Mouse (Mus musculus) hindbrain, postnatal 0 days (tissue): Measurements from ENCODE around the gene Epb41l2. TPM values are rescaled to one million over a fixed set of nuclear protein-coding genes. Genes with fewer than 3 reads are reported as not detected.
A peak's percentile ranks its signal among the peaks of the same experiment; 100 is the strongest.

Experiments used
- ATAC-seq: fragments of 200-750 bp; cut with Nextera tagmentation; 2 replicates; pipeline ENCODE4 v1.8.0; 2017; ENCODE audit warnings: mild to moderate bottlenecking, moderate TSS enrichment, moderate library complexity
- DNase-seq: peaks from one replicate; pipeline ENCODE4 v3.0.0-alpha.2; 2015; ENCODE audit warnings: low spot score
- H3K27ac ChIP-seq: fragments of 300-500 bp; sonication (generic); 2 replicates; pipeline ENCODE4 v1.5.1; 2014; ENCODE audit warnings: mild to moderate bottlenecking
- H3K27me3 ChIP-seq: fragments of 300-500 bp; sonication (generic); 2 replicates; pipeline ENCODE4 v1.6.1; 2014; ENCODE audit warnings: low read length, mixed read lengths; ENCODE audit not compliant: insufficient read depth
- H3K36me3 ChIP-seq: fragments of 300-500 bp; sonication (generic); 2 replicates; pipeline ENCODE4 v1.6.1; 2014; ENCODE audit warnings: low read length, mixed read lengths; ENCODE audit not compliant: insufficient read depth
- H3K4me1 ChIP-seq: fragments of 300-500 bp; sonication (generic); 2 replicates; pipeline ENCODE4 v1.6.1; 2014; ENCODE audit warnings: antibody characterized with exemption, low read length, mixed read lengths; ENCODE audit not compliant: insufficient read depth
- H3K4me2 ChIP-seq: fragments of 300-500 bp; sonication (generic); 2 replicates; pipeline ENCODE4 v1.6.1; 2014; ENCODE audit warnings: low read depth, mild to moderate bottlenecking, low read length, moderate library complexity, mixed read lengths
- H3K4me3 ChIP-seq: fragments of 300-500 bp; sonication (generic); 2 replicates; pipeline ENCODE4 v1.5.1; 2014; ENCODE audit warnings: low read length
- H3K9ac ChIP-seq: fragments of 300-500 bp; sonication (generic); replicated peaks from 2 replicates; pipeline ENCODE4 v1.6.1; 2014; ENCODE audit warnings: mild to moderate bottlenecking, low read length, moderate library complexity, mixed read lengths
- H3K9me3 ChIP-seq: fragments of 300-500 bp; sonication (generic); 2 replicates; pipeline ENCODE4 v1.6.1; 2016; ENCODE audit warnings: low read length, mixed read lengths
- CTCF ChIP-seq: IDR thresholded peaks from 2 replicates; pipeline ENCODE4 v1.5.1; 2016; ENCODE audit warnings: antibody characterized with exemption, control low read depth, low read depth
- WGBS: fragments of 180-500 bp; shearing (Covaris S2); extraction: QIAGEN DNeasy Blood & Tissue Kit; methylation state at CpG from one replicate; pipeline ENCODE4 v1.1.7; 2014; 5-methylcytosine and 5-hydroxymethylcytosine counted together
- polyA plus RNA-seq: library from polyadenylated mRNA; unstranded; fragments of >200 nt; fragmentation: Nextera tagmentation; extraction: Ambion mirVana; gene quantifications from 2 replicates; pipeline ENCODE4 v1.2.1, GENCODE M21; 2015
- total RNA-seq: library from RNA; depleted of rRNA; stranded (reverse); fragments of >200 nt; gene quantifications from 2 replicates; pipeline ENCODE4 v1.2.3, GENCODE M21; 2014

The Epb41l2 gene
- total and polyA plus RNA-seq, 2 experiments from 2014 or later: 26.0 to 49.6 TPM

DNA sequence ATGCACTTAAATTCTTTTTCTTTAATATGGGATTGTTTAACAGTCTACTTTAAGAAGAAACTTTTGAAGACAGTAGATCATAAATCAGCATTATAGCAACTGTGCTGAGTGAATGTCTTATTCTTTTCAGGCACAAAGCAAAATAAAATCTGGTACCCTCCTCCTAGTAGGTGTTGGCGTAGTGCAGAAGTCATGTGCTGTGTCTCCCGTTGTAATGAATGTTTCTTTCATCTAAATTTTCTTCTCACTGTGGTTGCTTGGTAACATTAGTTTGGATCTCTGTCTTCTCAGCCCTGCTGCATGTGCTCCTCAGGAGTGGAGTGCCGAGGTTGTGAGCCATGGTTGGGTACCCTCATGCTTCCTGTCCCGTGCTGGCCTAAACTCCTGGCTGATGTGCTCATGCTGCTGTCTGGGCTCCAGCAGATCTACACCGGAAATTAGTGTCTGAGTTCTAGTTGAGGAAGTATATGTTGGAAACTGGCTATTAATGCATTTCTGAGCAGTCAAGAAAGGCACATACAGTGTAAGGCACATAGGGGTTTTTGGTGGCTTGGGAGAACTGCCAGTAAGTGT, 87.4 kb downstream of the Epb41l2 start:
- no peaks in the 10 kb centered on the region for H3K36me3 ChIP-seq
- no peak for DNase-seq
- WGBS: 48% methylated on average over 5 of the region's 5 CpGs
- no peaks in the 10 kb centered on the region for H3K9me3 ChIP-seq
- H3K4me1 ChIP-seq: no peaks in the 10 kb centered on the region
- H3K27me3 ChIP-seq: no peaks in the 10 kb centered on the region
- TF ChIP-seq CTCF: no peak
- no peak overlapping the region for H3K9ac ChIP-seq
- no peak overlapping the region for H3K4me2 ChIP-seq
- H3K4me3 ChIP-seq: no peak overlapping the region
- no peak overlapping the region for H3K27ac ChIP-seq
- 0 out of 2 replicates have a peak, but pooled peaks have one; percentile 49 for ATAC-seq

DNA sequence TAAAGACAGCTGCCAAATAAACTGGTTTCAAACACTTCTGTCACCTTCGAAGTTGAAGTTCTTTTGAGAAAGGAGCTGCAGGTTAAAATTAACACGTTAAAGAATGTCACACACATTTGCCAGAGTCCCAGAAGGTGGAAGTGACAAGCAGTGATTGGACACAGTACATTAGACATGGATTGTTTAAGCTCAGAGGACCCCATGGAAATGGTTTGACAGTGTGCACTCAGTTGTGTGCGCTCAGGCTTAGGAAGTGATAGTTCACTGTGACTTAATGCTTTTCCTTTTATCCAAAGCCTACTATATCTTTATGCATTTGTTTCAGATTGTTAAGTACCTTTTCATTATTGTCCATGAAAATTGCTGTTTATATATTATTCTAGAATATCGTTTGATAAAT, 89.1 kb downstream of the Epb41l2 start:
- H3K27me3 ChIP-seq: no peaks in the 10 kb centered on the region
- H3K9me3 ChIP-seq: no peaks in the 10 kb centered on the region
- no peak overlapping the region for H3K4me2 ChIP-seq
- H3K4me3 ChIP-seq: no peak overlapping the region
- no peak overlapping the region for H3K9ac ChIP-seq
- ATAC-seq (no peak), DNase-seq (no peak)
- WGBS: 57% methylated on average over 4 of the region's 4 CpGs
- H3K4me1 ChIP-seq: no peaks in the 10 kb centered on the region
- no peak overlapping the region for H3K27ac ChIP-seq
- TF ChIP-seq CTCF: no peak
- H3K36me3 ChIP-seq: no peaks in the 10 kb centered on the region

DNA sequence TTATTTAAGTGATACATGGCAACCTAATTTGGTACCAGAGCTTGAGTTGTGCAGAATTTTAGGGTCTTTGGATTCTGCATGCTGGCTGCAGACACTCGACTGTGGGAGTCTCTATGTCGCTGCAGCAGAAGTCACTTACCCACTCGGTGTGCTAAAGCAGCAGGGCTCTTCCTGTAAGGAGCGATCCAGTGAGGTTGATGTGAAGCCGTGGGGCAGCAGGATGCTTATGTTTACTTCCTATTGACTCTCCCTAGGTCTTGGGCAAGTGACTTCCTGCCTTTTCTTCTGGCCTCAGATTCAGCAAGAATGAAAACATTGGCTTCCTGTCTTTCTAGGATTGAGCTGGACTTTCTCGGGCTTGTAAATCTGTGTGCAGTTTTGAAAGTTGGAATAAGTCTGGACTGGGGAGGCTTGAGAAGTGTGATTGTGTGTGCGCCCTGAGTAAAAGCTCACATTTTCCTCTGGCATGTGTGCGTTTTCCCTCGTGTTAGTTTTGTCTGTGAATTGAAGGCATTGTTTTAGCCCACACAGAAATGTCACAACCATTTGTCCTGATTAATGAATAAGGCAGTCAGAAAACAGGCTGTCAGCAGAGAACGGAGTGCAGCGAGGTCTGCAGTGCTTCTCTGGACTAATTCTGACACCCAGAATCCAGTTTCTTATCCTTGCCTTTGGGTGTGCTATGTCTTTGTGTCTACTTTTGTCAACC, 89.9 kb downstream of the Epb41l2 start:
- H3K4me1 ChIP-seq: no peaks in the 10 kb centered on the region
- 38% methylated on average over 11 of the region's 11 CpGs for WGBS
- H3K9me3 ChIP-seq: no peaks in the 10 kb centered on the region
- 0 out of 2 replicates have a peak overlapping the region, but pooled peaks have one; percentile 19 for H3K4me2 ChIP-seq
- no peaks in the 10 kb centered on the region for H3K27me3 ChIP-seq
- TF ChIP-seq CTCF: no peak
- ATAC-seq: no peak
- H3K36me3 ChIP-seq: no peaks in the 10 kb centered on the region
- no peak overlapping the region for H3K4me3 ChIP-seq
- peak overlapping the region; percentile 38; the same call in 1 of the 2 replicates for H3K27ac ChIP-seq
- H3K9ac ChIP-seq: no peak overlapping the region
- DNase-seq: no peak

DNA sequence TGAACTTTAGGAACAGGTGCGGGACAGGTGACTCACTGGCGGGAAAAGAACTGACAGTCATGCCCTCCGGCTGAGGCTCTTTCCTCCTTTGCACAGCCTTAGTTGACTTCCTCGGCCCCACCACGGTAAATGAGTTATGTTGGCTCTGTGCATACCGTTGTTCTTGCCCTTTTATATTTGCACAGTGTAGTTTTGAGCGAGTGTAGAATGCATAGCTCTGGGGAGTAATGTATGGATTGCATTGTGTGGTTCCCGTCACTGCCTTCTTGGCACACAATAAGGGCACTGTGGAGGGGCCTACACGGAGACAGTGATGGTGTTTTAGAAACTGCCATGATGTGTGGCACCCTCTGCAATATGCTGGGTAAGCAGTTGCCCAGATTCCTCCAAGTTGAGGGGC, 93.6 kb downstream of the Epb41l2 start:
- no peak overlapping the region for H3K9ac ChIP-seq
- ATAC-seq (no peak), DNase-seq (no peak)
- TF ChIP-seq CTCF: no peak
- H3K4me3 ChIP-seq: no peak overlapping the region
- H3K4me1 ChIP-seq: no peaks in the 10 kb centered on the region
- no peaks in the 10 kb centered on the region for H3K9me3 ChIP-seq
- WGBS: 59% methylated on average over 9 of the region's 9 CpGs
- no peaks in the 10 kb centered on the region for H3K36me3 ChIP-seq
- H3K4me2 ChIP-seq: no peak overlapping the region
- no peaks in the 10 kb centered on the region for H3K27me3 ChIP-seq
- H3K27ac ChIP-seq: no peak overlapping the region

DNA sequence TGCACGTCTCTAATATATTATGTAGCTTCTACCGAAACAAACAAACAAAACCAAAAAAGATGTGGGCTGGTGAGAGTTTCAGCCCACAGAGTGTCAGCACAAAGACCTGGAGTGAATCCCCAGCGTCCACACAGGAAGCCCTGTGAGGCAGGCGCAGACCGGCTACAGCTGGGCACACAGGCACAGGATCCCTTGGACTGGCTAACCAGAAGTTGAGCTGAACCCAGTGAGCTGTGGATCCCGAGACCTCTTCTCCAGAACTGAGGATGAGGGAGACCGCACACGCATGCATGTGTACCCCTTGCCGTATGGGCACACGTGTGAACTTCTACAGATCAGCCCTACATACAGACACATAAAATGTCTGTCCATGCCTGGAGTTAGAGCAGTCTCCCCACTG, 94.2 kb downstream of the Epb41l2 start:
- 90% methylated on average over 10 of the region's 10 CpGs for WGBS
- no peak for ATAC-seq

DNA sequence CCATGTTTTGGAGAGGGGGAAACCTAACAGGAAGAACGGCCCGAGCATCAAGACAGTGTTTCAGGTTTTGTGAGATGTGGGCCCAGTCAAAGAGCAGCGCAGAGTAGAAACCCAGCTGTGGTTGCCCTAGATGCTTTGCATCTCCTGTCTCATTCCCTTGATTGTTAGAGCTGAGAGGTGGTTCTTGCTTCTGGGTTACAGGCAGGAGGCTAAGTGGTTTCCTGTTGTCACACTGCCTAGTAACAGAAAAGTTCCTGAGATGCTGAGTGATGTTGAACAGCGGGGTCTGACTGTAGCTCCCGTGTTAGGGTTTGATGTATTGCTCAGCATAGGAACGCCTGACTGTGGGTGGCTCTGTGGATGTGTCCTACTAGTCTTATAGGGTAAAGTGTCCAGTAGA, 97.5 kb downstream of the Epb41l2 start:
- ATAC-seq (no peak), DNase-seq (no peak)
- H3K4me2 ChIP-seq: no peak overlapping the region
- no peak overlapping the region for H3K9ac ChIP-seq
- no peaks in the 10 kb centered on the region for H3K36me3 ChIP-seq
- H3K4me1 ChIP-seq: no peaks in the 10 kb centered on the region
- 82% methylated on average over 6 of the region's 6 CpGs for WGBS
- no peak for TF ChIP-seq CTCF
- no peaks in the 10 kb centered on the region for H3K9me3 ChIP-seq
- no peak overlapping the region for H3K27ac ChIP-seq
- no peak overlapping the region for H3K4me3 ChIP-seq
- H3K27me3 ChIP-seq: no peaks in the 10 kb centered on the region

More for the DNA sequence above, 94.2 kb downstream of the Epb41l2 start:
- H3K4me2 ChIP-seq: no peak overlapping the region
- H3K36me3 ChIP-seq: no peaks in the 10 kb centered on the region
- no peaks in the 10 kb centered on the region for H3K4me1 ChIP-seq
- H3K9me3 ChIP-seq: no peaks in the 10 kb centered on the region
- TF ChIP-seq CTCF: no peak
- DNase-seq: no peak
- H3K4me3 ChIP-seq: no peak overlapping the region
- H3K27ac ChIP-seq: no peak overlapping the region
- no peaks in the 10 kb centered on the region for H3K27me3 ChIP-seq
- no peak overlapping the region for H3K9ac ChIP-seq

DNA sequence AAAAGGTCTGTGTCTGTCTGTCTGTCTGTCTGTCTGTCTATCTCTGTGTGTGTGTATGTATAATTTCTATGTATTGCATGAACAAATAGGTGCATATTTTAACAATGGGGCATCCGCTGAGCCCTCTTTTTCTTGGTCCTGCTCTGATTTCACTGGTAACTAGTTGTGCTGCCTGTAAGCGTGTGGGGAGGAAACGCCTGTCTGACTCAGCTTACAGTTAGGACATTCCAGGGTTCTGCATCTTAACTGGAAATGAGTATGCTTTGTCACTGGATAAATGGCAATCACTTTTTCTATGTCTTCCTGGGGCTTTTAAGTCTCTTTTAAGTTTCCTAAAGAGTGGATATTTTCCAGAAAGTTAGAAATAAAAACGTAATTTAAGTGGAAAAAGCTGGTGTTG, 98.4 kb downstream of the Epb41l2 start:
- H3K4me2 ChIP-seq: no peak overlapping the region
- no peak overlapping the region for H3K27ac ChIP-seq
- 91% methylated on average over 4 of the region's 4 CpGs for WGBS
- H3K4me3 ChIP-seq: no peak overlapping the region
- TF ChIP-seq CTCF: no peak
- no peaks in the 10 kb centered on the region for H3K9me3 ChIP-seq
- no peaks in the 10 kb centered on the region for H3K4me1 ChIP-seq
- no peaks in the 10 kb centered on the region for H3K27me3 ChIP-seq
- H3K36me3 ChIP-seq: no peaks in the 10 kb centered on the region
- DNase-seq (no peak), ATAC-seq (no peak)
- H3K9ac ChIP-seq: no peak overlapping the region
